Mouse (Mus musculus): ENCODE measurements around the gene Dnmt3b.
A peak's percentile ranks its signal among the peaks of the same experiment; 100 is the strongest.
"Not testable (repeated sequence)": the region's sequence is repeated elsewhere in the genome, so short reads cannot be mapped to it uniquely, and the experiment has no call there.

The Dnmt3b gene

GRCm38 (mm10) chr2:153638977-153639680 is 10.1 kb upstream of the Dnmt3b start:
- DNase-seq = no peak

- DNase-seq = no peak
Measured at GRCm38 (mm10) chr2:153642496-153642895, 6.8 kb upstream of the Dnmt3b start.

- no peak for DNase-seq
Measured at GRCm38 (mm10) chr2:153642999-153643398, 6.3 kb upstream of the Dnmt3b start.

DNA sequence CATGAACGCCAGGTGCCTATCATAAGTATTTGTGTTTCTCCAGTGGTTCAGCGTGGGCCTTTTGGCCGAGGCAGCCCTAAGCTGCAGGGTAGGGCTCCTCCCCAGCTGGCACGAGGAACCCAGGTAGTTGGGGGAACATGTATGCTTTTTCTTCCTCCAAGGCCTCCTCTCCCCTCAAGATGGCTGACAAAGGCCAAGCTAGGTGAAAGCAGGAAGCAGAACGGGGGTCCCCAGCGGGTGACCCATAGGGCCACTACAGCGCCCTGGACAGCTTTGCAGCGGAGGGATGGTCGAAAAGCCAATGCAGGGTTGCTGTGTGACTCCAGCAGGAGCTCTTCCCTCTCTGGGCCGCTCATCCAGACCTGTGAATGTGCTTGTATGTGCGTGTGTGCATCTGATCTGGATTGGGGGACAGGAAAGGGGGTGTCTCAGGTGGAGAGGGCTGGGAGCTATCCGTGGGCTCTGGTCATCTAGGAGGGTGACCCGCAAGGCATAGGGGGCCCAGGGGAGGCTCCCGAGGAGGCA is 415 bp upstream of the Dnmt3b start:
- peak; percentile 8 to 10 for DNase-seq

DNA sequence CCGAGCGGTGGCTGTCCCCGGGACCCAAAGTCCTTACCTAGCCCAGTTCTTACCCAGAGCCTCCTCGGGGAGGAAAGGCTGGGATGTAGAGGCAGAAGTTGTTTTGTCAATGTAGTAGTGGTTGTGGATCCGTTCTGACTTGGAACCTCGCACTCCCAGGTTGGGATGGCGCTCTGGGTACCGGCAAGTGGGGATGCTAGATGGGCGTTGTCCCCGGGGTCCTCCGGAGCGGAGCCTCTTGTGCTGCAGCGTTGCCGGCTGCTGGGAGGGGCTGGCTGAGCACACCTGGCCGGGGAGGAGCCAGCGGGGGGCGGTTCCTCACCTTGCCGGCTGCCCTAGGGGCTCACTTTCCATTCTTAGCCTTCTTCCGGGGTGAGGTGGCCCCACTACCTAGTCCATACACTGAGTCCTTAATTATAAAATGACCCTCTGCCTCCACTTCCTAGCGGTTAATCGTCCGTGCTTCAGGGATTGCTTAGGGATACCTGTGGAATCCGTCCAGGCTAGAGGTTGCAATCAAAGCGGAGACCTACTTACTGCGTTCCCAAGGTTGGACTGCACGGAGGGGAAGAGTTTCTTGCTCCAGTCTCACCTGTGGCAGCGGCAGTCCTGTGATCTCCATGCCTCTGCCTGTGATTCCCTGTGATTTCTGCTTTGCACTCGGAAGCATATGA is 901 bp downstream of the Dnmt3b start:
- DNase-seq = peak in 1 of 2 experiments; percentile 11

DNA sequence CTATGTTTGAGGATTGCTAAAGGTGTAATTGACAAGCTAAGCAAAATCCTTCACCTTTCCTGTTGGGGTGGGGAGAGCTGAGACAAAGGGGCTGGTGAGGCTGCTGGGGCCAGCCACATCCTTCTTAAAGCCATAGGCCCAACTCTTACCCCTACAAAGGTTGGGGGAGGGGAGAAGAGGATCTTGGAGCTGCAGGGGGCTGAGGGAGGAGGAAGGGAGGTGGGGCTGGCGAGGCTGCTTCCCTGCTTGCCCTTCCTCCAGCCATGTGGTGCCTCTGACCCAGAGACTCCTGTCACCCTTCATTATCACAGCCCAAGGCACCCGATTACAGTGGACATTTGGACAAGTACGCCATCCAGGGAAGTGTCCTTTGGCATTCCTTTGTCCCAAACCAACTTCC is 2.4 kb downstream of the Dnmt3b start:
- no peak for DNase-seq

DNA sequence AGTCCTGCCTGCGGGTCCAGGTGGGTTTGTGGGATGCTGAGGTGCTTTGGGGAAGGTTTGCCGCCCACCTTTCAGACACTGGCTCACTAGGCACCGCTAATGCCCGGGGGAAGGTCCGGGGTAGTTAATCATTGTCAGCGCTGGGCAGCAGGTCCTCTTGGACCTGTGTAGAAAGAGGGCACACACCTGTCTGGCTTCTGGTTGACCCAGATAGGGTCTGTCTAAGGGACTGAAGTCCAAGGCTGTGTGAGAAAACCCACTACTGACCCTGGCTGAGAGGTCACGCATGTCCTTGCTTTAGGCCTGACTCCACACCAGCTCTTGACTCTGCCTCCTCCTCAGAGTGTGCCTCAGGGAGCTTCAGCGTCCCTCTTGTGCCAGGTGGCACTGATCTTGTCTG is 8.4 kb downstream of the Dnmt3b start:
- not testable (repeated sequence) for DNase-seq

DNA sequence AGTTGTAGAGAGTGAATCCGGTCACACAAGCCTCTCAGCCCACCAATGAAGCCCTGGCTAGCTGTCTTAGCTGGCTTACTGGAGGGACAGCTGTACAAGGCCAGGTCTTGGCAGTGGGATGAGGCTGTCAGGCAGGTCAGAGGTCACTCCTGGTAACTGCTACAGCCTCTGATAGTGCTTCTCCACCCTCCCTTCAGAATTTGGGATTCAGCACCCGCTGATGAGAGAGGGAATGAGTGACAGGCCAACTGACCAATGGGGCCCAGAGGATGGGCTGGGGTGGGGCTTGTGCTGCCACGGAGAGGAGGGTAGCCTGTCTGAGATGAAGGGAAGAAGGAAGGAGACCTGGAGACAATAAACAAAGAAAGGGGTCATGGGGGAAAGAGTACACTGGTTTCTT is 11.4 kb downstream of the Dnmt3b start:
- DNase-seq = no peak

- DNase-seq = no peak
Measured at GRCm38 (mm10) chr2:153665401-153665800, 16.2 kb downstream of the Dnmt3b start.

DNA sequence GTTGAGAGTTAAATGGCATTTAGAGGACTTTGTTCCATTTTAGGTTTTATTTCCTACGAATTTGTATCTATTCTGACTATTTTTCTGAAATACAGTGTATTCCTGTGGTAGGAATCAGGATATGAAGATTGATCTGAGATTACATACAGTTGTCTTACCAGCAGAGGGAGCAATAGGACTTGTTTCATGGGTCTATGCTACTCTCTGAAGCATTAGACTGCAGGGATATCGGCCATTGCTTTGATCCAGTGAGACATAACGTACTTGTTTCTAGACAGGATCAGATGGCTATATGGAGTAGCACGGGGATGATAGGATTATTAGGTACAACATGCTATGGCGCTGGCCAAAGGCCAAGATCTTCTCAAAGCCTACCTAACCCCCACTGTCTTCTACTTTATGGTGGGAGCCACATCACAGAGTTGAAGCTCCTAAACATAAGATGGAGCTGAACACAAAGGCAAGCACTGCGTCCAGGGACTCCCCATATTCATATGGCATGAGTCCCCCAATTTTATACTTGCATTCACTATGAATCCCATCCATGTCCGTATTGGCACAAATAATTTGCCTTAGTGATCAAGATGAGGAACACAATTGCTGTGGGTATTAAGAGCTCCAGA is 19.6 kb downstream of the Dnmt3b start:
- DNase-seq = peak in 1 of 2 experiments; percentile 28

DNA sequence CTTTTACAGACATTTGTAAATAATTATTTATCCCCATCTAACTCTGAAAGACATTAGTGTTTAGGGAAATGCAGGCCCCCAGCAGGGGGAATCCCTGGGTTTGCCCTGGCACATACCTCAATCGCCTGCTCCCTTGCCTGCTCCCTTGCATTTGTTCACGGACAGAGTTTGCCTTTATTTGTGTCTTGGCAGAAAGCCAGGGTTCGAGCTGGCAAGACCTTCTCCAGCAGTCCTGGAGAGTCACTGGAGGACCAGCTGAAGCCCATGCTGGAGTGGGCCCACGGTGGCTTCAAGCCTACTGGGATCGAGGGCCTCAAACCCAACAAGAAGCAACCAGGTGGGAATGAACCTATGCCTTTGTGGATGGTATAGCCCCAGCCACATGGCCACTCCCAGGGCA is 20.9 kb downstream of the Dnmt3b start:
- no peak for DNase-seq

DNA sequence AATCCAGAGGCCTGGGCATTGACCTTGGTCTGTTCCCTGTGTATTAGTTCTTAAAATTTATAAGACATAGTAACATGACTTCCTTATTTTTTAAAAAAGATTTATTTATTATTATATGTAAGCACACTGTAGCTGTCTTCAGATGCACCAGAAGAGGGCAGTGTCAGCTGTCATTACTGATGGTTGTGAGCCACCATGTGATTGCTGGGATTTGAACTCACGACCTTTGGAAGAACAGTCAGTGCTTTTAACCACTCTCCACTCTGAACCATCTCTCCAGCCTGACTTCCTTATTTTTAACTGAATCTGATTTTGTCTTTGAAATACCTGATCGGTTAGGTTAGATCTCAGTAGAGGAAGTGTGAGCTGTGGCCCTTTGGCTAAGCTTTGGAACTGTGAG is 23.4 kb downstream of the Dnmt3b start:
- no peak for DNase-seq

- DNase-seq = not testable (repeated sequence)
Measured at GRCm38 (mm10) chr2:153675364-153675763, 26.1 kb downstream of the Dnmt3b start.

GRCm38 (mm10) chr2:153676944-153677343 is 27.7 kb downstream of the Dnmt3b start:
- DNase-seq = no peak

- no peak for DNase-seq
Measured at GRCm38 (mm10) chr2:153677550-153677949, 28.3 kb downstream of the Dnmt3b start.

DNA sequence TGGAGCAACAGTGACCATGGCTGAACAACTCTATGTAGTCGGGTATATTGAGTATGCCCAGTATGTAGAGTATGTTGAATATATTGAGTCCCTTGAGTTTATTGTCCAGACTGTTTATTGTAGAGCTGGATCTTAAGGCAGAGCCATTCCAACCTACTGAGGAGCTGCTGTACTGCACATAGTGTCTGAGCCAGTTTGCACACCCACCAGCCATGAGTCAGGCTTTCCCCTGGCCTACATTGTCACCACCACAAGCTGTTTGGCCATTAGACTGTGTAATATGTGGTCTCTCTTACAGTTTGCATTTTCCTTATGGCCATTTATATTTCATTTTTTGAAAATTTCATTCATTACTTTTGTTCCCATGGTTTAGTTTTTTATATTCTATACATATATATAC is 30.7 kb downstream of the Dnmt3b start:
- no peak for DNase-seq

DNA sequence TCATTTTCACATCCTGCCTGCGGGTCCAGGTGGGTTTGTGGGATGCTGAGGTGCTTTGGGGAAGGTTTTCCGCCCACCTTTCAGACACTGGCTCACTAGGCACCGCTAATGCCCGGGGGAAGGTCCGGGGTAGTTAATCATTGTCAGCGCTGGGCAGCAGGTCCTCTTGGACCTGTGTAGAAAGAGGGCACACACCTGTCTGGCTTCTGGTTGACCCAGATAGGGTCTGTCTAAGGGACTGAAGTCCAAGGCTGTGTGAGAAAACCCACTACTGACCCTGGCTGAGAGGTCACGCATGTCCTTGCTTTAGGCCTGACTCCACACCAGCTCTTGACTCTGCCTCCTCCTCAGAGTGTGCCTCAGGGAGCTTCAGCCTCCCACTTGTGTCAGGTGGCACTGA is 44.2 kb downstream of the Dnmt3b start:
- not testable (repeated sequence) for DNase-seq

DNA sequence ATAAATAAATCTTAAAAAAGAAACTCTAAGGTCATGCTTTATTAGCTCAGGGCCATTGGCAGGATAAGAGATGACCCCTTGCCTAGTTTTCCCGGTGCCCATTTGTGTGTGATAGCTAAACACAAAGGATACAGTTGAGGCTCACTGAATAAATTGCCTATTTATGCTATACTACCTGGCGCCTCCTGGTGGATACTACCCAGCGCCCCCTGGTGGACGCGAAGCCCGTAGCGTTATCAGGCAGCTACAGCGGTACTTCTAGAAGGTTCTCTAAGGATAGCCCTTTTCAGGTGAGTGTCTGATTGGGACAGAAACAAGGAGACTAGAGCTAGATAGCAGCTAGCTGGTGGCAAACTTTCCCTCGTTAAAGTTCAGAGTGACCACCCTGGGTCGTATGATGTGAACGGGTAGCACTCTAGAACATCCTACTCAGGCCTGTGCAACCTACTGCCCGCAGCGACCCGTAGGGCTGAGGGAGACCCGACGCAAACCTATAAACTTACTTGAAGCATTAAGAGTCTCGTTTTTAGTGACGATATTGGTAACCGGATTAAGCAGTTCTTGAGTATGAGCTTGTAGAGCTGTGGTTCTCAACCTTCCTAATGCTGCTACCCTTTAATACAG is 45.3 kb downstream of the Dnmt3b start:
- peak; percentile 15 to 23 for DNase-seq

DNA sequence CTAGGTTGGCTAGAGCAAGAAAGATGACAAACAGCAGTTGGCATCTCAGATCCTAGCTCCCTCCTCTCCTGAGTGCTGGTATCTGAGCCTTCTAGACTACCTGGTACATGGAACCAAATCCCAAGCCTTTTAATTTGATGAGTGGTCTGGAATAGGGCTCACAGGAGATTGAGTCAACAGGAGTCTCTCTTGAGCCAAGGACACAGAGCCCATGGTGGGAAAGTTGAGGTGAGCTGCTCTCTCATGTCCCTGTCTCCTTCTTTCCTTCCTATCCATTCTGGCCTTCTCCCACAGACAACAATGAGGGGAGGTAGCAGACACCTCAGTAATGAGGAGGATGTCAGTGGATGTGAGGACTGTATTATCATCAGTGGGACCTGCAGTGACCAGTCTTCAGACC is 47.1 kb downstream of the Dnmt3b start, which contains the start of gene Dnmt3c:
Dnmt3c (plus strand) TSS at position 301 of the 400 bp plus-strand sequence.
- DNase-seq = no peak

- no peak for DNase-seq
Measured at GRCm38 (mm10) chr2:153703389-153703788, 54.1 kb downstream of the Dnmt3b start.

DNA sequence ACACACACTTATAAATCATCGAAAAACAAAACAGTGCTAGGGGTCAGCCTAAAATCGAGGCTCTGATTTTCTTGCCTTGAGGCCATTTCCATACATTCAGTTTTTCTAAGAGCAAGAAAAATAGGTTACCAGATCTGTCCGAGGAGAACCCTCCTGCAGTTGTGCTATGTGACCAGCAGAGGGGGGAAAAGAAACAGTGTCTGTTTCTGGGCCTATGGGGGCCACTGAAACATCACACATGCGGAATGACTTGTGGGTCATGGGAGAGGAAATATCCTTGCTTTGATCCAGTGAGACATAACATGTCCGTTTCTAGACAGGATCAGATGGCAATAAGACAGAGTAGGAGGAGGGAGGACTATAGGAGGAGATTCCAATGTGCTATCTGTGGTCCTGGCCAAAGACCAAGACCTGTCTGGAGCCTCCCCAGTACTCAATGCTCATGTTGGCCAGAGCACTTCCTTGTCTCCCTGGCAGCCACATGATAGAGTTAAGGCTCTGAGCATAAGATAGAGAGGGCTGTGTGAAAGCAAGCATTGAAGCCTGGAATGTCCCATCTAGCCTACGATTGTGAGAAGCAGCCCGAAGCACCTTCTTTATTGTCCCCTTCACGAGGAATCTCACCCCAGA is 61.6 kb downstream of the Dnmt3b start:
- DNase-seq = peak in 1 of 2 experiments; percentile 7

GRCm38 (mm10) chr2:153712646-153713091 is 63.4 kb downstream of the Dnmt3b start:
- no peak for DNase-seq

DNA sequence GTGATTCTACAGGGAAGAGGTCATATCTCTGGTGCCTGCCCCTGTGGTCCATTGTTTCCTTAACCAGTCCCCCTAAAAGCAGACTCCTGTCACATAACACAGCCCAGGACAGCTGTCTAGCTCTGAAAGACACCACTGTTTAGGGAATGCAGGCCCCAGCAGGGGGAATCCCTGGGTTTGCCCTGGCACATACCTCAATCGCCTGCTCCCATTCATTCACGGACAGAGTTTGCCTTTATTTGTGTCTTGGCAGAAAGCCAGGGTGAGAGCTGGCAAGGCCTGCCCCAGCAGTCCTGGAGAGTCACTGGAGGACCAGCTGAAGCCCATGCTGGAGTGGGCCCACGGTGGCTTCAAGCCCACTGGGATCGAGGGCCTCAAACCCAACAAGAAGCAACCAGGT is 64.0 kb downstream of the Dnmt3b start:
- DNase-seq = peak; percentile 31 to 39
